Mouse (Mus musculus) NIH3T3 (cell line): ENCODE data around the gene Rem1.
A peak's percentile ranks its signal among the peaks of the same experiment; 100 is the strongest.
"Not testable (repeated sequence)": the region's sequence is repeated elsewhere in the genome, so short reads cannot be mapped to it uniquely, and the experiment has no call there.

Experiments
- DNase-seq: peaks from one replicate; pipeline ENCODE4 v3.0.0-alpha.2; 2012; ENCODE audit warnings: low read depth

Rem1 gene

GRCm38 (mm10) chr2:152629239-152629638 lies 2.5 kb downstream of the Rem1 start:
- no peak for DNase-seq

- peak; percentile 45 for DNase-seq
Observed at GRCm38 (mm10) chr2:152629904-152630303, 3.2 kb downstream of the Rem1 start.

GRCm38 (mm10) chr2:152633334-152633733 lies 6.6 kb downstream of the Rem1 start:
- no peak for DNase-seq

- DNase-seq: no peak
Observed at GRCm38 (mm10) chr2:152634311-152634710, 7.6 kb downstream of the Rem1 start.

DNA sequence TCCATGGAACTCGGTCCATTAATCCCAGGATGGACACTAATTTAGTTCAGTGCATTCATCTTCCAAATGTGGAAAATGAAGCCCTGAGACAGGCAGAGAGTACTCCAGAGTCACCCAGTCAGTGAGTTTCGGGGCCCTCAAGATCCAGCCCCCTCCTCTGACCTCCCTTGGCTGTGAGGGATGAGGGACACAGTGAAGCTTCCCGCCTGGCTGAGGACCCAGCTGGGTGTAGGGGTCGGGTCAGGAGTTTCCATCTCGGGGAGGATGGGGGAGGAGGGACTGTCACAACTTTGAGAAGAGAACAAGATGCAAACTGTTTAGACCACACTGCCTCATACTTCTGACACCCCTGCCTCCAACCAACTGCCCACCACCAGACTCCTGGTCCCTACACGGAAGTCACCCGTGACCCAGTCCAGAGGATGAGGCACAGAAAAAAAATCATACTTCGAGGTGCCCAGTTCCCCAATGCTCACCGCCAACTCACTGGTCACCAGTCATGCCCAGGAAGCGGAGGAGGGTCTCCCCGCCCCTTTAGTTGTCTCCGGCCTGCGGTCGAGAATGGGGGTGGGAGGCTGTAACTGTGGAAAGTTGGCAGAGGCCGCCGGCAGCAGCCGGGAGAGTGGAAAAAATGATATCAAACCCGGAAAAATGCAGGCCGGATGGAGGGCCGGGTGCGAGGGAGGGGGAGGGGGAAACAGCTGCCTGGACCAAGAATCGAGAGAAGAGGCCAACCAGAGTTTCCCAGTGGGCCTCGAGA lies 9.7 kb downstream of the Rem1 start:
- no peak for DNase-seq

DNA sequence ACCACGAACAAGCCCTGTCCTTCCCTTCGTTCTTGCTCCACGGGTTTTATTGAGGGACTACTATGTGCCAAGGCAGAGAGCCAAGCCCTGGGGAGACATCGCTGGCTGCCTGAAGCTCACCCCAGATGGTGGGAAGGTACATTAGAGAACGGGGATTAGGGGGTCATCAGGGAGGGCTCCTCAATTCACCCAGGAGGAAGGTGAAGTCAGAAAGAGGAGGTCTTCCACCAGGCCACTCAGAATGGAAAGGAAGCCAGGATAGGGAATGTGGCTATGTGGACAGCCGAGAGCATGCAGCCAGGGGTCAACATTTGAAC lies 10.2 kb downstream of the Rem1 start:
- DNase-seq: no peak

GRCm38 (mm10) chr2:152637381-152637780 lies 10.6 kb downstream of the Rem1 start:
- no peak for DNase-seq

DNA sequence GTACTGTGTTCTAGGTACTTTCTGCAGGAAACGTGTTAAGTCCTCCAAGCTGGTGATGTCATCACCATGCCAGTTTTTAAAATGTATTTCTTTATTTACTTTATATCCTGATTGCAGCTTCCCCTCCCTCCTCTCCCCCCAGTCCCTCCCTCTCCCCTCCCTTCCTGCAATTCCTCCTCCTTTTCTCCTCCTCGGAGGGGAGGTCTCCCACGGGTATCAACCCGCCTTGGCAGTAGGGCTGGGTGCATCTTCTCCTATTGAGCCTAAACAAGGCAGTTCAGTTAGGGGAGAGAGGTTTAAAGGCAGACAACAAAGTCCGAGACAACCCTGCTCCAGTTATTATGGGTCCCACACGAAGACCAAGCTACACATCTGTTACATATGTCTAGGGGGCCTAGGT lies 12.1 kb downstream of the Rem1 start:
- no peak for DNase-seq

GRCm38 (mm10) chr2:152639406-152640113 lies 12.8 kb downstream of the Rem1 start:
- DNase-seq: no peak

DNA sequence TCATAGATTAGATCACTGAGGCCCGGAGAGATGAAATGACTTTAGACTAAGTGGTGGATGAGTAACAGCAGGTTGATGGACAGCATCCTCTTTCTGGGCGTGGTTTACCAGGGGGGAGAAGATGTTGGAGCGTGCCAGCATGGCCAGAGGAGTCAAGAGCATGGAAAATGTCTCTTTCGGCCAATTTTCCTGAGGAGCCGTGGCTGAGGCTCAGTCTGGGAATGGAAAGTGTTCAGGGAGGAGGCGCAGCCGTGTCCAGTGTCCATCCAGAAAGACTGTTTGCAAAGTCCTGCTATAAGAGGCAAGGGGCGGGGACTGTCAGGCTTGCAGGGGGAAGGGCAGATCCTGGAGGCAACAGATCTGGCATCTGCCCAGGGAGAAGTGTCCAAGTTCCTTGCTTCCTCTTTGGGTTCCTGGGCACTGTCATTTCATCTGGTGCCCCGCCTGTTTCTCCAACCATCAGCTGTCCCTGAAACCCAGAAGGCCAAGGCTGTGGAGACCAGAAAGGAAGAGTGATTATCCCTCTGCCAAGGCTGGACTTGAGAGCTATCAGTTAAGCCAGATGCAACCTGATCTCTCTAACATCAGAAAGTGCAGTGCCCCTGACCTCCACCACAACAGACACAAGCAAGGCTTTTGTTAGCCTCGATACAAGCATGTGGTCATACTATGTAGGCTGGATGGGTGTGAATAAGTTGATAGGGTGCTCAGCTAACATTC lies 26.3 kb downstream of the Rem1 start:
- DNase-seq: peak; percentile 88

- DNase-seq: peak; percentile 92
Observed at GRCm38 (mm10) chr2:152653874-152654715, 27.3 kb downstream of the Rem1 start.

DNA sequence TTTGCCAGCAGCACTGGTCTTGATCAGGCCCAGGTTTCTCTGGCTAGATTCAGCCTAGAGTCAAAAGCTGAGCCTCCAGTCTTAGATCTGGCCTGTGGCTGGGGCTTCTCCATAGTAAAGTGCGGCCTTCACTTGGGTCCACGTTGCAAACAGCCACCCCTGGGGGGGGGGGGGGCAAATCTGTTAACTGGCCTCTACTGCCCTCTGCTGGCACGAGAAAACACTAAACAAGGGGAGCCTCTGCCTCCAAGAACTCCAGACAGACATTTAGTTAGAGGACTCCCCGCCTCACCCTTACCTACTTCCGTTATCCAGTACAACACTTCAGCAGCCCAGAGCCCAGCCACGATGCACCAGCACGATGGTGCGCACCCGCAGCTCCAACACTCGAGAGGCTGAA lies 30.6 kb downstream of the Rem1 start:
- peak; percentile 74 for DNase-seq

DNA sequence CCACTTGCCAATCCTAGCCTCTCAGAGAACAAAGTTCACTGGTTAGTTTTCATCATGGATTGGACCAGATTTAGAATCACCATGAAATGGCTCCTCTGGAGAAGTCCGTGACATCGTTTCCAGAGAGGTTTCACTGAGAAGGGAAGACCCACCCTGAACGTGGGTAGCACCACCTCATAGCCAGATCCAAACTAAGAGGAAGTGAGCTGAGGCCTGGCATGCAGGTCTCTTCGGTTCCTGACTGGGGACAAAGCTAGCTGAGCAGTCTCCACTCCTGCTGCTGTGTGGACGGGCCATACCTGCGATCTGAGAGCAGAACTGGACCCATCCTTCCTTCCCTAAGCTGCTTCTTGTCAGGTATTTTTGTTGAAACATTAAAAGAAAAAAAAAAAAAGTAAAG lies 34.4 kb downstream of the Rem1 start:
- DNase-seq: no peak

DNA sequence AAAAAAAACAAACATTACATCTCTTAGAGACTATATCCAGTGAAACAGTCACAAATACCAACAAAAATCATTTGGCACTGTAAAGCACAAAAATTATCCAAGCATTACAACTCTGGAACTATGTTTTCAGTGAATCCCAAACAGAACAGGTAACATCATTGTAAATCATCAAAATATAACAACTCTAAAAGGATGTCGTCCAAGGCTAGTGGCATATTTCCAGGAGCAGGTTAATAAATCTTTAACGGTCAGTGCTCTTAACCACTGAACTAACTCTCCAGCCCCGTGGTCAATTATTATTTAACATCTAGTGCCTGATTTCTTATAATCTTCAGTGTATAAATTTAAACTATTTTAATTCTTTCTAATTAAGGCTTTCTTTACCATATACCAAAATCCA lies 39.4 kb downstream of the Rem1 start:
- DNase-seq: not testable (repeated sequence)

DNA sequence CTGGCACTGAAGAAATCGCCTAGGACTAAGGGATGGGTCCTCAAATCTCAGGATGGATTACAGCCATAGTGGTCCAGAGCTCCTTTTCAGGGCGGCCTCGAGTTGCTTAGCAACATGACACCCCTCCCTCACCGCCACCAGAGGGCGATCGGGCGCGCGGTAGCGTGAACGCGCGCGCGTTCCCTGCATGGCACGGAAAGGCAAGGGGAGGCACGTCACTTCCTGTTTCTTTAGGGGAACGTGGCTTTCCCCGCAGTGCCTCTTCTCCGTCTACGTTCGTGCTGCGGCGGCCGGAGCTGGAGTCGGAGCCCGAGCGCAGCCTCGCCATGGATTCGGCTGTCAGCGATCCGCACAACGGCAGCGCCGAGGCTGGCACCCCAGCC lies 42.5 kb downstream of the Rem1 start, which contains the start of gene H13:
TSS of gene H13 (plus strand) at position 206 of the 383 bp plus-strand sequence.
- DNase-seq: peak; percentile 98

DNA sequence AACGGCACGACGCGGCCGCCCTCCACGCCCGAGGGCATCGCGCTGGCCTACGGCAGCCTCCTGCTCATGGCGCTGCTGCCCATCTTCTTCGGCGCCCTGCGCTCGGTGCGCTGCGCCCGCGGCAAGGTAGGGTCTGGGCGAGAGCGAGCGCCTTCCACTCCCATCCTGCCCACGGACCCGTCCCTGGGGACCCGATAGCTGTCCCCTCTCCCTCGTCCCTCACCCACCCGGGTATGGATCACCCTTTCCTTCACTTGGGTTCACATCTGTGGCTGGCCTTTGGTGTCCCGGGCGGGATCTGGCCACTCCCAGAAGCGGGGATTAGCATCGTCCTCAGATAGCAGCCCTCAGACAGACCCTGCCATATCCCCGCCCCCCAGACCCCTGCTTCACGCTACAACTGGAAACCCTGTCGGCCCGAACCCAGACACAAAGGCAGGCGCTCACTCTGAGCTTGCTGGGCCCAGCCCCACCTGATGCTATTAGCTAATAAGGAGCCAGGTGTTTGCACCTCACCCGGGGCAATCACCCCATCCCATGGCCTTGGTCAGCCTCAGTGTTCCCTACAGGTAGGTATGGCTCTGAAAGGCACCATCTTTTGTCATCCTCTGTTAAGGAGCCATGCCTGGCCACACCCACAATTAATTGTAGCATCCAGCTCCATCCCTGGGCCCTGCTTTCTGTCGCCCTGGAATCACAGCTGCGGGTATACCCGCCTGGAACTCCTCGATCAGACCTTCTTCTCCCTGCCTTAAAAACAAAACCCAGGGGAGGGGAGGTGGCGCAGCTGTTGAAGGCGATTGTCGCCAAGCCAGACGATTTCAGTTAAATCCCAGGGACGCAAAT lies 43.1 kb downstream of the Rem1 start:
- peak; percentile 66 for DNase-seq

DNA sequence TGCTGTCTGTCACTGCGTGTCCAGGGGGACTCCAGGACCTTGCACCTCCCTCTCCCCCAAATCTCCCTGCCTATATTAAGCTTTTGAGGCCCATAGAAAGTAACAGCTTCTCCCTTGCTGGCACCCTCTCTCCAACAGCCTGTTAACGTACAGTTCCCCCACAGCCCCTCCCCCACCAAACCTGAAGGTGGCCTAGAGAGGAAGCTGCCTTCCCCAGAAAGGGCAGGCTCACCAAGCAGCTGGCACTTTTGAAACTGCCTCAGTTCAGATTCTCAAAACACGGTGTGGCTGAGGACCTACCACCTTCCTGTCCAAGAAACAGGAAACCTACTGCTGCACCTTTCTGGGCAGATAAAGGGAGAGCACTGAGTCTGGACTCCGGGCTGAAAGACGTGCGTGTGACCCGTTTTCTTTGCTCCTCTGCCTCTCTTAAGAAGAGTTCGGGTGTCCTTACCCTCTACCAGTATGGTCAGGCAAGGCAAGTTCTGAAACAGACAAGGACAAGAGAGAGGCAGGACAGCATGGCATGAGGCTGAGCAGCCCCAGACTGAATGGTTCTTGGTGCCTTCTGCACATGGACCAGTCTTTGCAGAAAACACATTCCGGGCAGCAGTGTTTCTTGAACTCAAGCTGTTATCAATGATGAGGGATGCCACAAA lies 44.4 kb downstream of the Rem1 start:
- DNase-seq: no peak

DNA sequence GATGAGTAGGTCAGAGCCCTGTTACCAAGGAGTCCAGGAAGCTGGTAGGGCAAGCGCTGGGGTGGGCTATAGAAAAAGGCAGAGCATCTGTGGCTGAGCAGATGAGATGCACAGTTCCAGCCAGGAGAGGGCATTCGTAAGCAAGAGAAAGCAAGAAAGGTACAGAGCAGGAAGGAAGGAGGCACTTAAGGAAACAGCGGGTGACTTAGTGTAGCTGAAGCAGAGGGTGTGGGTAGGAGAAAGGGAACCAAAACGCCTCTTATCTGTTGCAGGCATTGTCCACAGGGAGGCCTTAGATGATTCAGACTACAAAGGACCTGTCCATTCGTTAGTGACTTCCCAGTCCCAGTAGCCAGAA lies 44.9 kb downstream of the Rem1 start:
- peak; percentile 72 for DNase-seq

GRCm38 (mm10) chr2:152672166-152672565 lies 45.4 kb downstream of the Rem1 start:
- no peak for DNase-seq

- no peak for DNase-seq
Observed at GRCm38 (mm10) chr2:152674148-152674547, 47.4 kb downstream of the Rem1 start.
